Mouse (Mus musculus) heart, embryonic 14.5 days (tissue): ENCODE results near the gene Olfr1239. TPM values are rescaled to one million over a fixed set of nuclear protein-coding genes. Genes with fewer than 3 reads are reported as not detected.

Experiments
- ATAC-seq: fragments of 200-750 bp; cut with Nextera tagmentation; 2 replicates; pipeline ENCODE4 v1.8.0; 2017; ENCODE audit warnings: low read depth, moderate TSS enrichment; ENCODE audit not compliant: insufficient number of reproducible peaks, insufficient read depth, low FRiP score
- H3K27ac ChIP-seq, 2 experiments: fragments of 200-500 bp in 1 of 2; fragments of 300-500 bp in 1 of 2; sonication (generic) in 1 of 2; replicated peaks in 1 of 2; 2 replicates each; pipeline ENCODE4 v1.5.1; 2012 to 2014; ENCODE audit warnings: low read depth in 2 of 2, low read length in 2 of 2, control low read depth in 1 of 2, mild to moderate bottlenecking in 1 of 2, mixed read lengths in 1 of 2; ENCODE audit not compliant: control insufficient read depth in 1 of 2, insufficient read depth in 1 of 2
- H3K27me3 ChIP-seq: fragments of 300-500 bp; sonication (generic); 2 replicates; pipeline ENCODE4 v1.6.1; 2014; ENCODE audit warnings: mild to moderate bottlenecking, low read length, control low read depth; ENCODE audit not compliant: control insufficient read depth, insufficient read depth
- H3K36me3 ChIP-seq: fragments of 300-500 bp; sonication (generic); 2 replicates; pipeline ENCODE4 v1.6.1; 2014; ENCODE audit warnings: mild to moderate bottlenecking, control low read depth, low read length, mixed read lengths; ENCODE audit not compliant: control insufficient read depth, insufficient read depth
- H3K4me1 ChIP-seq, 2 experiments: fragments of 200-500 bp in 1 of 2; fragments of 300-500 bp in 1 of 2; sonication (generic) in 1 of 2; 2 replicates each; pipeline ENCODE4 v1.6.1; 2012 to 2014; ENCODE audit warnings: low read length in 2 of 2, control low read depth in 1 of 2, mixed read lengths in 1 of 2; ENCODE audit not compliant: control insufficient read depth in 2 of 2, insufficient read depth in 2 of 2
- H3K4me2 ChIP-seq: fragments of 300-500 bp; sonication (generic); 2 replicates; pipeline ENCODE4 v1.6.1; 2014; ENCODE audit warnings: mild to moderate bottlenecking, low read length
- H3K4me3 ChIP-seq, 2 experiments: fragments of 200-500 bp in 1 of 2; fragments of 300-500 bp in 1 of 2; sonication (generic) in 1 of 2; 2 replicates each; pipeline ENCODE4 v1.5.1; 2012 to 2014; ENCODE audit warnings: low read length in 2 of 2, mild to moderate bottlenecking in 2 of 2, control low read depth in 1 of 2, low read depth in 1 of 2, moderate library complexity in 1 of 2; ENCODE audit not compliant: control insufficient read depth in 1 of 2, insufficient read depth in 1 of 2
- H3K9ac ChIP-seq: fragments of 300-500 bp; sonication (generic); 2 replicates; pipeline ENCODE4 v1.6.1; 2014; ENCODE audit warnings: mild to moderate bottlenecking, low read length
- H3K9me3 ChIP-seq: fragments of 300-500 bp; sonication (generic); 2 replicates; pipeline ENCODE4 v1.6.1; 2016; ENCODE audit warnings: low read length, control low read depth; ENCODE audit not compliant: control insufficient read depth
- WGBS: fragments of 180-500 bp; shearing (Covaris S2); extraction: QIAGEN DNeasy Blood & Tissue Kit; methylation state at CpG from one replicate; pipeline ENCODE4 v1.1.7; 2014; 5-methylcytosine and 5-hydroxymethylcytosine counted together
- polyA plus RNA-seq: library from polyadenylated mRNA; unstranded; fragments of >200 nt; fragmentation: Nextera tagmentation; extraction: Ambion mirVana; gene quantifications from 2 replicates; pipeline ENCODE4 v1.2.1, GENCODE M21; 2014

The Olfr1239 gene
- polyA plus RNA-seq, result not detected in 2 replicates

DNA sequence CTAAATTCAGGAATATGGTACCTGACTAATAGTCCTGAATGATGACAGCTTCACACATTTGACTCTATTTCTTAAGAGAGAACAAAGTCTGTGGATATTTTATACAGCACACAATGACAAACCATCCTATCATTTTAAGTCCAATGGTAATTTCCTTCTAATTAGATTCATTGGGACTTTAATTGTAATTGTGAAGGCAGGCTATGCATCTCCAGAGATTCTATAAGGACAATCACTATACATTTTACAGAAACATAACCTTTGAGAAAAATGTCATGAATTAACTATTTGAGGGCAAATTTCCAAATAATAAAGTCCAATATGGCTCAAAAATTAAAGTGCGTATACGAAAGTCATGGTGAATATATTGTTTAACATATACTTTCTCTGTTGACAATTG, at the start of gene Olfr1239:
Gene Olfr1239 (minus strand): TSS at position 101 of the 400 bp plus-strand sequence.
- Histone ChIP-seq H3K36me3 (no peaks in the 10 kb centered on the region), H3K4me1 (no peaks in the 10 kb centered on the region), H3K9me3 (no peaks in the 10 kb centered on the region), H3K27ac (no peak within 1 kb of the TSS), H3K4me2 (no peak within 1 kb of the TSS), H3K27me3 (no peaks in the 10 kb centered on the region), H3K4me3 (no peak within 1 kb of the TSS), H3K9ac (no peak within 1 kb of the TSS)
- WGBS, result 89% methylated on average over 2 of the region's 2 CpGs
- no peak for ATAC-seq

DNA sequence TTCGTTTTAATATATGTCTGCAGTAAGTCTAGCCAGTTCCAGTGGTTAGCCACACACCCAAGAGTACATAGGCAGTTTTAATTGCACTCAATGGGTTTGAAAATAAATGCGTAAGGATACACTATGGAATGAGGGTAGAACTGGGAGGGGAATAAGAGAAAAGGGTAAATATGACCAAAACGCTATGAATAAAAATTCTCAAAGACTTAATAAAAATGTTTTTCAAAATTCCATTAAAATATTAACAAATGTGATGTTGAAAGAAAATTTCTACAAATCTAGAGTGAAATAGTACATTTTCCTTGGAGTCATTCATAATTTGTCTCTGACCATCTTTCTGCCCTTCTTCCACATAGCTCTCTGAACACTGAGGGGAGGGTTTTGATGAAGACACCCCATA, 22.7 kb upstream of the Olfr1239 start, which contains the start of gene Olfr1240:
Gene Olfr1240 (minus strand): TSS at position 101 of the 400 bp plus-strand sequence.
- Histone ChIP-seq H3K36me3 (no peaks in the 10 kb centered on the region), H3K9ac (no peak within 1 kb of the TSS), H3K4me1 (no peaks in the 10 kb centered on the region), H3K27me3 (no peaks in the 10 kb centered on the region), H3K4me2 (no peak within 1 kb of the TSS), H3K27ac (no peak within 1 kb of the TSS), H3K9me3 (no peaks in the 10 kb centered on the region), H3K4me3 (no peak within 1 kb of the TSS)
- no peak for ATAC-seq
- 78% methylated on average over 3 of the region's 3 CpGs for WGBS

DNA sequence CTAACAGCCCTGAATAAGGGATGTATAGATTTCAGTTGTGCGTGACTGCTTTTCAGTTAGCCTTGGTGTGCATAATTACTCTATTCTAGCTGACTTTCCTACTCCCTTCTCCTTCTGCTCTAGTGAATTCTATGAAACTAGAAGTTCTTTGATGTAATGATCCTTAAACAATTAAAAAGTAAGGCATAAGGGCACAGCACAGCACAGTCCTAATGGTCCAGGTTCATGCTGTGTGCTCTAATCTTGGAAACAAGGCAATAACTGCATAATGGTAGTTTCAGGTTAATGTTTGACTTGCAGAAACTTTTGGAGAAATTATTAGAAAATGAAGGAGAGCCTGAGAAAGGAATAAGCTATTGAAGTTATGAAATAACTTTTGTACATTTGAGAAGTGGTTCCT, 5.7 kb downstream of the Olfr1239 start:
- Histone ChIP-seq H3K9me3 (no peaks in the 10 kb centered on the region), H3K4me2 (no peak overlapping the region), H3K4me3 (no peak overlapping the region), H3K4me1 (no peaks in the 10 kb centered on the region), H3K36me3 (no peaks in the 10 kb centered on the region), H3K27ac (no peak overlapping the region), H3K9ac (no peak overlapping the region), H3K27me3 (no peaks in the 10 kb centered on the region)
- 88% methylated on average over 1 of the region's 1 CpGs for WGBS
- no peak for ATAC-seq

DNA sequence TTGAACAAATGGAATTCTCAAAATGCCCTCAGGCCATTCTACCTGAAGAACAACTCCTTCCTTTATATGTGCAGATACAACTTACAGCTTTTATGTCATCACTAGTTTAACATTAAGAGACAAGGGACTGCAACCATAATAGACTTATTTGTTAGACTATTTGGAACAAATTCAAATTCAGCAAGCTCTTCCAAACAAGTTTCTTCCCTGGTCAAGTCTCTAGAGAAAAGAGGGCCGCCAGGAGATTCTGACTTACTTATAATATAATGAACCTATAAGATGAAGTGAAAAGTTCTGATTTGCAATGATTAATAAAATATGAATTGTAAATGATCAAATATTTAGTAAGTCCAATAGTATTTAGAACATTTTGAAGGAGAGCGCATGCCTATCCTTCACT, 10.6 kb downstream of the Olfr1239 start, which contains the start of gene Olfr1238:
Gene Olfr1238 (minus strand): TSS at position 101 of the 400 bp plus-strand sequence.
- ATAC-seq, result no peak
- H3K27ac ChIP-seq, result no peak within 1 kb of the TSS
- no peak within 1 kb of the TSS for H3K4me2 ChIP-seq
- H3K9me3 ChIP-seq, result no peaks in the 10 kb centered on the region
- no peaks in the 10 kb centered on the region for H3K27me3 ChIP-seq
- no peak within 1 kb of the TSS for H3K4me3 ChIP-seq
- no peak within 1 kb of the TSS for H3K9ac ChIP-seq
- H3K36me3 ChIP-seq, result no peaks in the 10 kb centered on the region
- no peaks in the 10 kb centered on the region for H3K4me1 ChIP-seq
- 80% methylated on average over 2 of the region's 2 CpGs for WGBS

DNA sequence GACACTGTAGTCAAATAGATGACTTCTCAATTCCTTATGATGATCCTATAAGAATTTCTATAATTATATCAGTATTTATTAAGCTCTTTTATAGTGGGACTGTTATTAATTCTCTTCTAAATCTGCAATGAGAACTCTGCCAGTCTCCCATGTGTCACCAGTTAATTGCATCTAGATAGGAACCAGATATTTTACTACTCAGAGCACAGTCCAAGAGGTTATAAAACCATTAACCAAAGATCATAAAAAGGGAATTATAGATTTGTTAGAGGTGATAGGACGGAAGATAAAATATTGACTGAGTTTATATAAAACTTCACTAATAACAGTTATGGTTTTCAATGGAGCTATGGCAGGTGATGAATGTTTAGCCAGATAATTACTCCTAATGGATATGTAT, 19.3 kb downstream of the Olfr1239 start:
- whole genome bisulfite sequencing, result 76% methylated on average over 1 of the region's 1 CpGs
- Histone ChIP-seq H3K27me3 (no peaks in the 10 kb centered on the region), H3K36me3 (no peaks in the 10 kb centered on the region)

More for the DNA sequence above, 19.3 kb downstream of the Olfr1239 start:
- no peak overlapping the region for H3K4me3 ChIP-seq
- no peaks in the 10 kb centered on the region for H3K9me3 ChIP-seq
- no peak for ATAC-seq
- H3K4me1 ChIP-seq, result no peaks in the 10 kb centered on the region
- H3K9ac ChIP-seq, result no peak overlapping the region
- H3K4me2 ChIP-seq, result no peak overlapping the region
- H3K27ac ChIP-seq, result no peak overlapping the region

Other genes with a start within 250 kb of the Olfr1239 start
- not detected in 2 replicates for gene Olfr1225, start 245.7 kb downstream of the Olfr1239 start, polyA plus RNA-seq
- gene Olfr1226, start 220.4 kb downstream of the Olfr1239 start, polyA plus RNA-seq, result not detected in 2 replicates
- gene Olfr1228, start 166.3 kb downstream of the Olfr1239 start, polyA plus RNA-seq, result not detected in 2 replicates
- gene Olfr1229, start 132.4 kb downstream of the Olfr1239 start, polyA plus RNA-seq, result not detected in 2 replicates
- not detected in 2 replicates for gene Olfr1230, start 123.1 kb downstream of the Olfr1239 start, polyA plus RNA-seq
- gene Olfr1231, start 113.3 kb downstream of the Olfr1239 start, polyA plus RNA-seq, result not detected in 2 replicates
- gene Olfr1232, start 90.7 kb downstream of the Olfr1239 start, polyA plus RNA-seq, result not detected in 2 replicates
- not detected in 2 replicates for gene Olfr1233, start 78.0 kb downstream of the Olfr1239 start, polyA plus RNA-seq
- not detected in 2 replicates for gene Olfr1234, start 55.5 kb downstream of the Olfr1239 start, polyA plus RNA-seq
- gene Olfr1238, start 10.7 kb downstream of the Olfr1239 start, polyA plus RNA-seq, result not detected in 2 replicates
- not detected in 2 replicates for gene Olfr1240, start 22.6 kb upstream of the Olfr1239 start, polyA plus RNA-seq
- gene Olfr1241, start 66.7 kb upstream of the Olfr1239 start, polyA plus RNA-seq, result not detected in 2 replicates
- not detected in 2 replicates for gene Olfr1242, start 77.9 kb upstream of the Olfr1239 start, polyA plus RNA-seq
- not detected in 2 replicates for gene Olfr1243, start 111.1 kb upstream of the Olfr1239 start, polyA plus RNA-seq
- gene Olfr1245, start 158.0 kb upstream of the Olfr1239 start, polyA plus RNA-seq, result not detected in 2 replicates
- gene Olfr1246, start 172.8 kb upstream of the Olfr1239 start, polyA plus RNA-seq, result not detected in 2 replicates
- not detected in 2 replicates for gene Olfr1247, start 193.7 kb upstream of the Olfr1239 start, polyA plus RNA-seq
- not detected in 2 replicates for gene Olfr1248, start 197.8 kb upstream of the Olfr1239 start, polyA plus RNA-seq
- not detected in 2 replicates for gene Olfr1249, start 214.6 kb upstream of the Olfr1239 start, polyA plus RNA-seq
- gene Olfr1250, start 241.1 kb upstream of the Olfr1239 start, polyA plus RNA-seq, result not detected in 2 replicates